Mouse (Mus musculus): ENCODE measurements at regions not wholly inside any gene's neighbourhood (a gene's known extent, or its start where the extent isn't known, plus 50 kb on each side); places are given as distances from the start of the nearest gene placed in this dataset.
"Not testable (repeated sequence)": the region's sequence is repeated elsewhere in the genome, so short reads cannot be mapped to it uniquely, and the experiment has no call there.

GRCm38 (mm10) chr4:89876131-89876530, 196.9 kb downstream of the Dmrta1 start:
- not testable (repeated sequence) for TF ChIP-seq CTCF, EP300 (IDR thresholded peaks at IDR 0.05; ENCODE audit: low read depth)
